Mouse (Mus musculus) monocyte, adult 5-6 weeks (primary cell): ENCODE data around the gene Prmt1. TPM values are rescaled to one million over a fixed set of nuclear protein-coding genes. Genes with fewer than 3 reads are reported as not detected.

ENCODE experiments used
- ATAC-seq: fragments of 153-309, 156-312 bp; replicated peaks from 2 replicates; pipeline ENCODE4 v1.8.0; 2017; ENCODE audit warnings: mild to moderate bottlenecking; ENCODE audit not compliant: low TSS enrichment, insufficient number of reproducible peaks, severe bottlenecking, poor library complexity, low FRiP score
- total RNA-seq: library from RNA; stranded (forward); fragments of 200-1000, 200-491, 200-594 nt; gene quantifications from 3 replicates; pipeline ENCODE4 v1.2.3, GENCODE M21; 2017

The Prmt1 gene
- total RNA-seq, 1 experiment from 2014 or later = 80.2 TPM

DNA sequence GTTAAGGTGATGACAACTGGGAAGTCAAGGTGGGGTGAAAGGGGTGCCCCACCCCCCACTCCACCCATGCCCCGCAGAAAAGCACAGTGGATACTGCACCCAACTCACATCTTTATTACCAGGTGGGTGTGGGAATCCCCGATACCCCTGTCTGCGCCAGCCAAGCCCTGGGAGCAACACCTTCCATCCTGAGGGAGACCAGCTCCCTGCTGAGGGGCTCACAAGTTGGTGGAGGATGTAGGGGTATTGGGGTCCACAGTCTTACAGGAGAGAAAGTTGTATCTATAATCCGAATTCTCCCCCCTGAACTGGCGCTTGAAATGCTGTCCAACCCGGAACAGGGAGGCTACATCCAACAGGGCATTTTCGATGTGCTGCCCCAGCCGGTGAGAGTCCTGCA lies 27.1 kb downstream of the Prmt1 start:
- ATAC-seq = no peak

DNA sequence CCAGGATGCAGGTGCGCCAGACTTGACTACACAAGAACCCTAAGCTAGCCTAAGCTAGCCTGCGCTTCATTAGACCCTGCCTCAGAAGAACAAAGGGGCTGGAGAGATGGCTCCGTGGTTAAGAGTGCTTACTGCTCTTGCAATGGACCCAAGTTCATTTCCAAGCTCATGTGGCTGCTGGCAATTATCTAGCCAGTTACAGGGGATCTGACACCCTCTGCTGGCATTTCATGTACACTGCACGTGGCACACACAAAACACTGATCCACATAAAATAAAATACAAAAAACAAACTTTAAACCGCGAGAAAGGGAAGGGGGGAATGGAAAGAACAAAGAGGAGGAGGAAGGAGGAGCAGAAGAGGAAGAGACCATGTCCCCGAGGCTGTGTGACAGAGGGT lies 28.2 kb downstream of the Prmt1 start:
- no peak for ATAC-seq

DNA sequence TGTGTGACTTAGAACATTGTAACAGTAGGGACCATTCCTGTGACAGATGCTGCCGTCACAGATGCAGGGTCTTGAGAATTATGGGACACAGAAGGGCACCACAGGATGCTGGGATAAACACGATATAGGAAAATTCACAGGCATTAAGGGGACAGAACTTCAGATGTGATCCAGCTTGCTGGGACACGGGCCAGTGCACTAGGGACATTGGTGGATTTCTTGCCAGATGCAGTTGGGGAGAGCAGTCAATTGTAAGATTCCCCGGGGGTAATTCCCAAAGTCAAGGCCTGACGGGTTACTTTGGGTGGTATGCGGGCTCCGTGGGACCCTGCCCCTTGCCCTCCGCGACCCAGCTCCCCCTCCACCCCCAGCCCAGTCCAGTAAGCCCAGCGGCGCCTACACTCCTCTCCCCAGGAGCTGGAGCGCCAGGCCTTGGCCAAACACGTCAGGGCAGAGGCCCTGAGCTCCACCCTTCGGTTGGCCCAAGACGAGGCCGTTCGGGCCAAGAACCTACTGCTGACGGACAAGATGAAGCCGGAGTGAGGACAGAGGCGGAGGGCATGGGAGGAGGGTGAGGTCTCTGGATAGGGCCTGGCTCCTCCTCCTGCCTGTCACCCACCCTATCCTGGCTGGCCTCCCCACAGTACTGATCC lies 29.1 kb downstream of the Prmt1 start:
- ATAC-seq = no peak

DNA sequence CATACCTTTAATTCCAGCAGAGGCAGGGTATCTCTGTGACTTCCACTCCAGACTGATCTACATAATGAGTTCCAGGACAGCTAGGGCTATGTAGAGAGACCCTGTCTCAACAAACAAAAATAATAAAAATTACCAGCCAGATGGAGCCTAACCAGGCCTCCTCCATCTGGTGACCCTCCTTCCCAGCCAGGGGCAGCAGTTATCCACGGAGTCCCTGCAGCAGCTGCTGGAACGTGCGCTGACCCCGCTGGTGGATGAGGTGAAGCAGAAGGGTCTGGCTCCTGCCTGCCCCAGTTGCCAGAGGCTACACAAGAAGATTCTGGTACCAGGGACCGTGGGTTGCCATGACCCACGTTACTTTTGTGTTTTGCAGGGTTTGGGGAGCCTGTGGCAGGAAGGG lies 30.1 kb downstream of the Prmt1 start:
- ATAC-seq = no peak

DNA sequence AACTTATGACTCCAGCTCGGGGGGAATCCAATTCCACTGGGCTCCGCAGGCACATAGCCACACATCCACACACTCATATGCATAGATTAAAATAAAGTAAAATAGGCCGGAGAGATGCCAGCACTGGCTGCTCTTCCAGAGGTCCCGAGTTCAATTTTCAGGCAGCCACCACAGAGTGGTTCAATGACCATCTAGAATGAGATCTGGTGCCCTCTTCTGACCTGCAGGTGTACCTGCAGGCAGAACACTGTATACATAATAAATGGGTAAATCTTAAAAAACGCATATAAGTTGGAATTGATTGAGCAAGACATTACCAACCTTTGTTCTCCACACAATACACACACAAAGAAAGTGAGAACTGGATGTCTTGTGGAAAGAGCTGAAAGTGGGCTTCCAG lies 30.7 kb downstream of the Prmt1 start:
- no peak for ATAC-seq

DNA sequence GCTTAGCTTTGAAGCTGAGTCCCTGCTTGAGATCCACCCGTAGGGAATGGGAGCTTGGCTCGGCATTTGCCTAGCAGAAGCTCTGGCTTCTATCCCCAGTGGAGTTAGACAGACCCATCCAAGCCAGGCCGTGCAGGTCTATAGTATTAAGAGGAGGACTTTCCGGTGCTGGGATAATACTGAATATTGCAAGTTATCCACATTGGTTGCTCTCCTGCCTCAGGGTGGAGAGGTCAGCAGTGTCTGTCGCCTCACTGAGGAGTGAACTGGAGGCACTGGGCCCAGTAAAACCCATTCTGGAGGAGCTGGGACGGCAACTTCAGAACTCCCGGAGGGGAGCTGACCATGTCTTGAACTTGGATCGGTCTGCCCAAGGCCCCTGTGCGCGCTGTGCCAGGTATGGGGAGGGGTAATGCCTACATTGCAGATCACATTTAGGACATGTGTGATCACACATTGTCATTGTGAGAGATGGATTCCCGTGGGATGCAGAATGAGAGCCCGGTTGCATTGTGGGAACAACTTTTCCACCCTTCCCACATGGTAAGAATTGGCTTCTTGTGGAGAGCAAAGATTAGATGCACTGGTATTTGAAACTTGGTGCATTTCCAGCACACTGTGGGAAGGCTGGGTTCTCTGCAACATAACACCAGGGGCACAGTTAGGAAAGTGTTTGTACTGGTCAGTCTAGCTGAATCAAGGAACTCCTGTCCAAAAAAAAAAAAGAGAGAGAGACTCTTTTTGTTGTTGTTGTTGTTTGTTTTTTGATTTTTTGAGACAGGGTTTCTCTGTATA lies 32.1 kb downstream of the Prmt1 start:
- no peak for ATAC-seq

DNA sequence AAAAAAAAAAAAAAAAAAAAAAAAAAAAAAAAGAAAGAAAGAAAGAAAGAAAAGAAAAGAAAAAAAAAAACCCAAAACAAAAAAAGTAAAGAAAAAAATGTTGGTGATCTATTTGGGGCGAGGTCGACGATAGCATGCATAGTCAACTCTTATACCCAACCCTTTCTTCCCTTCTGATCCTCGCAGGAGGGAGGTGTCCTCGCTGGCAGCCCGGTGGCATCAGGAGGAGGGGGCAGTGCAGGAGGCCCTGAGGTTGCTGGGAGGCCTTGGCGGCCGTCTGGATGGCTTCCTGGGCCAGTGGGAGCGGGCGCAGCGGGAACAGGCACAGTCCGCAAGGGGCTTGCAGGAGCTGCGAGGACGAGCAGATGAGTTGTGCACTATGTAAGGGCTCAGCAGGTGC lies 32.8 kb downstream of the Prmt1 start:
- no peak for ATAC-seq

DNA sequence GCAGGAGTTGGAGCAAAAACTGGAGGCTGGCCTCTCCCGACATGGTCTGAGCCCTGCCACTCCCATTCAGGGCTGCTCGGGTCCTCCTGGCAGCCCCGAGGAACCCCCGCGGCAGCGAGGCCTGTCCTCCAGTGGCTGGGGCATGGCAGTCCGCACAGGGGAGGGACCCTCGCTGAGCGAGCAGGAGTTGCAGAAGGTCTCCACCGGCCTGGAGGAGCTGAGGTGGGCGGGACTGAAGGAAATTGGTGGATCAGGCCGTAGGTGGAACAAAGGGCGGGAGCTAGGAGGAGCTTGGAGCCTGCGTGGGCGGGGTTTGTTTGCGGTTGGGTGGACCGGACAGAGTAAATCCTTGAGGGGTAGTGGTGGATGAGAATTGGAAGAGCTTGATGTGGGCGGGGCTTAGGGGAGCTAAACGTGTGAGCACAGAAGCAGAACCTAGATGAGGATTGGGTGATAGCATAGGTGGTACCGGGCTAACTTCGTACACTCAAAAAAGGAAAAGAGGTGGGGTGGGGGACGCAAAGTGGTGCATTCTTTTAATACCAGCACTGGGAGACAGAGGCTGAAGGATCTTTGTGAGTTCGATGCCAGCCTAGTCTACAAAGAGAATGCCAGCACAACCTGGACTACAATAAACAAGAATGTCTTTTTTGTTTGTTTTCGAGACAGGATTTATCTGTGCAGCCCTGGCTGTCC lies 33.6 kb downstream of the Prmt1 start:
- ATAC-seq = peak; percentile 84

DNA sequence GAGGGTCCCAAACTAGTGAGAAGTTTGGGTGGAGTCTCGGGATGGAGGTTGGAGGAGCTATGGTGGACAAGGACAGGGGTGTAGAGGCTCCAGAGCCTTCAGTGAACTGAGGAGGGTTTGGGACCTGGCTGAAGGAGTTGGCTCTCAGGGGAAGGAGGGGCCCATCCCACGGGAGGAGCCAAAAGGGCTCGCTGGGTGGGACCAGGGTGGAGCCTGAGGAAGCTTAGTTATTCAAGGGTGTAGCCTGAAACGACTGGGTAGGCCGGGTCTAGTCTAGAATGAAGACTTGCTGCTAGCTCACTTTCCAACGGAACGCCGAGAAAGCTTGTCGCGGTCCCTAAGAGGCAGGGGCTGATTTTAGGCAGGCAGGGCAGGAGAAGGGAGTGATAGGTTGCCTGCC lies 34.4 kb downstream of the Prmt1 start:
- peak; percentile 54 for ATAC-seq

DNA sequence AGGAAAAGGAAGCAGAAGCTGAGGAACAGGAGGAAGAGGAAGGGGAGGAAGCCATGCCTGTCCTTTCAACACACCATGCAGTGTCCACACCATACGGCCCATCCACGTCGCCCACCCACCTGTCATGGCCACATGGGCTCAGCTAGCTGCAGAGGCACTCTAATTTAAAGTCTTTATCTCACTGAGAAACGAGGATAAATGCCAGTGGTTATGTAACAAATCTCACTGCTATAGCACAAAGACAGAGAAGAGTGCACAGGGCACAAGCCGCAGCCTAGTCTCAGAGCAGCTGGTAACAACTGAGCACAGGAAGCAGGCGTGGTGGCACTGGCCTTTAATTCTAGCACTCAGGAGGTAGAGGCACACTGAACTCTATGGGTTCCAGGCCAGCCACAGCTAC lies 36.4 kb downstream of the Prmt1 start:
- no peak for ATAC-seq

DNA sequence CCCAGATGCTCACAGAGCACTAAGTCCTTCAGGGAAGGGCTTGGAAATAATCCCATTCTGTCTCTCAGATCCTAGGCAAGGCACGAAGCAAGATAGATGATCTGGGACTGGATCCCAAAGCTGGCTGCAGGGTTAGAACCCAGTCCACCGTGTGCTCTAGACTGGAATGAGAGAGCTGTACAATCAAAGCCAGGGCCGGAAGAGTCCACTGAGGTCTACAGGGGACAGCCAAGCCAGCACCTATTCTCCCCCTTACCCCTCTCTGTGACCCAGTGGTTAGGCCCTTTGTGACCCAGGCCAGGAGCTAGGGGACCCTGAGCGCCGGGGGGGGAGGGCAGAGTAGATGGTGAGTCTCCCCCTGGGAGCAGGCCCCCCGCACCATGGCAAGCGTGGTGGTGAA lies 43.5 kb downstream of the Prmt1 start, which contains the start of gene Tsks:
Gene Tsks (plus strand): TSS at position 301 of the 400 bp plus-strand sequence.
- no peak for ATAC-seq

DNA sequence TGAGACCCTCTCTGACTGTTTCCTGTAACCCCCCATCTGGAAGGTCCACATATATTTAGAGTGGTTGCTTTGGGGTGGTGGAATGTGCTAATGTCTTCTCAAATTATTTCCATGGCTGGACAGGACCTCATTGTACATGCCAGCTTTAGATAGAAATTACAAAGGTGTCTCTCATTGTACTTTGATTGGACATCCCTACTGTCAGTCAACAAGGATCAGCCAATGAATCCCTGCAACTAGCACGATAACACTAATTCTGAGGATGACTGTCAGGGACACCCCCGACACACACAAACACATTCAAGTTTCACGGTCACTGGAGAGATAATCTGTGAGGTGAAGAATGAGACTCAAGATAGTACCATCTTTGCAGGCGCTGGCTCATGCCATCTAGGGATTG lies 47.7 kb downstream of the Prmt1 start:
- ATAC-seq = no peak

DNA sequence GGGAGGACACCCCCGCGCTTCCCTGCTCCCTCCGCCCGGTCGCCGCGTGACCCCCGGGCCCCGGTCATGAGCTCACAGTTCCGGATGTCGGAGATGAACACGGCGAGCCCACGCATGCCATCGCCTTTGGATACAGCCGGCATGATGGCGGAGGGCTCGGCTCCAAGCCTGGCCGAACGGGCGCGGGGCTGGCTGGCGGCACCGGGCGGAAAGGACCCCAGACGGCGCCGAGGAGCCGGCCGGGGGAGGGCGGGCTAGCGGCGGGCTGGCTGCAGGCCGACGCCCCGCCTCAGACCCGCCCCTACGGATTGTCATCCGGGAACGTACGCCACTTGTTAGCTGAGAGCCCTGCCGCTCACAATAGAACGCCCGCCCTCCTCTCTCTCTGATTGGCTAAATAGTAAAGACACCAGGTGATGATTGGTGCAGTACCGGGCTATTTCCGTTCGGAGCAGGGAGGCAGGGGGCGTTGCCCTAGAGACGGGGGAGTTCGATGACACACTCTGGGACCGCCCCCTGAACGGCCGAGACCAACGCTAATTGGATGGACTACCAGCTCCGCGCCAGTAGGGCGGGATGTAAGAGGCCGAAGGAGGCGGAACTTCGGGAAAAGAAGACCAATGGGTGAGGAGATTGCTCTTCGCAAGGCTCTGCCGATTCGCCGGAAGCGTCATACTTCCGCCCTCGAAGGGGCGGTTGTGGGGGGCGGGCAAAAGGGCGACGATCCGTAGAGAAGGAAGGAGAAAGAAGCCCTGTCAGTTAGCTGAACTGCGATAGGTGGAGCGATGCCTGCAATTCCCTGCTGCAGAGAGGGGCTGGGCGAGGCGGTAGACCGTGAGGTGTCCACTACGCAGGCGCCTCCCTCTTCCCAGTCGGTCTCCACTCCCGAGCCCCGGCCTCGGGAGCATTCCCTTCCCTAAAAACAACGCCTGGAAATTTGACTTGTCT lies 56.9 kb downstream of the Prmt1 start, which contains the start of gene Ap2a1:
Gene Ap2a1 (minus strand): TSS at position 293 of the 948 bp plus-strand sequence.
- ATAC-seq = peak; percentile 96

DNA sequence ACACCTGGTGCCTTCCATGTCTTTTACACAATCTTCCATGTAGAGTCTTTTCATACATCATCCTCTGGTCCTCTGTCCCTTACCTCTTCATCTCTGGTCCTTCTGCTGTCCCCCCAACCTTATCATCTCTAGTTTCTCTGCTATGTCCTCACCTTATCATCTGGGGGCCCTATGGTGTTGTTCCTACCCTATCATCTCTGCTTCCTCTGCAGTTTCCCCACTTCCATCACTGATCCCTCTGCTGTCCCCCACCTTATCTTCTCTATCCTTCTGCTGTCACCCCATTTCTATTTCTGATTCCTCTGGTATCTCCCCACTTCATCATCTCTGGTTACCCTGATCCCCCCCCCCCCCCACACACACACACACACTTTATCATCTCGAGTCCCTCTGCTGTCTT lies 57.8 kb downstream of the Prmt1 start:
- ATAC-seq = no peak

Other genes starting within 250 kb of the Prmt1 start
- 33.2 to 49.0 TPM (median 42.5 TPM) in 3 replicates for gene Vrk3, start 238.2 kb downstream of the Prmt1 start, total RNA-seq
- gene Zfp473, start 235.5 kb downstream of the Prmt1 start, total RNA-seq = 0.75 to 2.0 TPM (median 1.0 TPM) in 3 replicates
- gene Nup62, start 170.5 kb downstream of the Prmt1 start, total RNA-seq = 34.3 to 35.3 TPM (median 35.2 TPM) in 3 replicates
- gene Il4i1, start 170.2 kb downstream of the Prmt1 start, total RNA-seq = 1.1 to 5.2 TPM (median 3.7 TPM) in 3 replicates
- 1.1 to 2.8 TPM (median 2.8 TPM) in 3 replicates for gene Atf5, start 169.9 kb downstream of the Prmt1 start, total RNA-seq
- 11.6 to 33.0 TPM (median 13.0 TPM) in 3 replicates for gene Akt1s1, start 137.6 kb downstream of the Prmt1 start, total RNA-seq
- gene Tbc1d17, start 137.5 kb downstream of the Prmt1 start, total RNA-seq = 33.8 to 69.8 TPM (median 57.7 TPM) in 3 replicates
- gene Pnkp, start 129.4 kb downstream of the Prmt1 start, total RNA-seq = 68.9 to 89.5 TPM (median 71.5 TPM) in 3 replicates
- 7.2 to 11.9 TPM (median 7.4 TPM) in 3 replicates for gene Ptov1, start 116.8 kb downstream of the Prmt1 start, total RNA-seq
- gene Med25, start 93.9 kb downstream of the Prmt1 start, total RNA-seq = 8.2 to 15.1 TPM (median 8.9 TPM) in 3 replicates
- gene Fuz, start 90.5 kb downstream of the Prmt1 start, total RNA-seq = 10.8 to 19.1 TPM (median 16.1 TPM) in 3 replicates
- 10.3 to 21.7 TPM (median 21.0 TPM) in 3 replicates for gene Ap2a1, start 57.1 kb downstream of the Prmt1 start, total RNA-seq
- not detected in 3 replicates for gene Tsks, start 43.4 kb downstream of the Prmt1 start, total RNA-seq
- not detected in 3 replicates for gene Cpt1c, start 11.7 kb downstream of the Prmt1 start, total RNA-seq
- 83.1 to 122 TPM (median 104 TPM) in 3 replicates for gene Irf3, start 11.1 kb upstream of the Prmt1 start, total RNA-seq
- gene Bcl2l12, start 12.1 kb upstream of the Prmt1 start, total RNA-seq = 2.7 to 13.0 TPM (median 7.7 TPM) in 3 replicates
- 15.3 to 21.1 TPM (median 16.7 TPM) in 3 replicates for gene Scaf1, start 29.8 kb upstream of the Prmt1 start, total RNA-seq
- gene Rras, start 31.4 kb upstream of the Prmt1 start, total RNA-seq = 43.0 to 51.7 TPM (median 49.7 TPM) in 3 replicates
- 1.6 to 5.0 TPM (median 2.0 TPM) in 3 replicates for gene Prr12, start 66.3 kb upstream of the Prmt1 start, total RNA-seq
- 45.8 to 57.3 TPM (median 52.8 TPM) in 3 replicates for gene Nosip, start 75.9 kb upstream of the Prmt1 start, total RNA-seq
- 1.5 to 12.8 TPM (median 3.7 TPM) in 3 replicates for gene Prrg2, start 76.1 kb upstream of the Prmt1 start, total RNA-seq
- 6.2 to 20.1 TPM (median 15.3 TPM) in 3 replicates for gene Rcn3, start 105.7 kb upstream of the Prmt1 start, total RNA-seq
- 74.9 to 100 TPM (median 91.0 TPM) in 3 replicates for gene Fcgrt, start 117.3 kb upstream of the Prmt1 start, total RNA-seq
- gene Rps11, start 137.9 kb upstream of the Prmt1 start, total RNA-seq = 1,164 to 1,516 TPM (median 1,507 TPM) in 3 replicates
- gene Rpl13a, start 142.2 kb upstream of the Prmt1 start, total RNA-seq = 2,771 to 4,251 TPM (median 4,236 TPM) in 3 replicates
- gene Gm45713, start 149.7 kb upstream of the Prmt1 start, total RNA-seq = 1.5 TPM in 1 of 3 replicates, not detected in the others
- 35.3 to 62.4 TPM (median 36.7 TPM) in 3 replicates for gene Flt3l, start 149.9 kb upstream of the Prmt1 start, total RNA-seq
- 23.4 to 37.8 TPM (median 26.8 TPM) in 3 replicates for gene Pih1d1, start 167.7 kb upstream of the Prmt1 start, total RNA-seq
- gene Aldh16a1, start 168.0 kb upstream of the Prmt1 start, total RNA-seq = 28.6 to 46.8 TPM (median 34.2 TPM) in 3 replicates
- gene Slc17a7, start 177.4 kb upstream of the Prmt1 start, total RNA-seq = not detected in 3 replicates
- not detected in 3 replicates for gene Gfy, start 193.0 kb upstream of the Prmt1 start, total RNA-seq
- gene Pth2, start 194.4 kb upstream of the Prmt1 start, total RNA-seq = not detected in 3 replicates
- 0.75 TPM in 1 of 3 replicates, not detected in the others for gene Ccdc155, start 218.3 kb upstream of the Prmt1 start, total RNA-seq
- 4.7 to 8.7 TPM (median 6.1 TPM) in 3 replicates for gene Dkkl1, start 225.6 kb upstream of the Prmt1 start, total RNA-seq
- gene Tead2, start 229.2 kb upstream of the Prmt1 start, total RNA-seq = 0.48 to 2.5 TPM (median 0.64 TPM) in 3 replicates